Mouse (Mus musculus): ENCODE results near the gene Rpain.

Rpain gene

GRCm38 (mm10) chr11:71001167-71001566 is 31.2 kb downstream of the Rpain start:
- DNase-seq (ENCODE audit: low spot score): no peak

GRCm38 (mm10) chr11:71003611-71004315 is 33.8 kb downstream of the Rpain start:
- DNase-seq (ENCODE audit: low spot score): no peak

GRCm38 (mm10) chr11:71004316-71004773 is 34.3 kb downstream of the Rpain start, which contains the start of gene Dhx33:
TSS of gene Dhx33 (minus strand) at chr11:71004437.
- peak; percentile 95 for DNase-seq (ENCODE audit: low spot score)

GRCm38 (mm10) chr11:71005046-71005445 is 35.0 kb downstream of the Rpain start:
- DNase-seq (ENCODE audit: low spot score): no peak

GRCm38 (mm10) chr11:71007026-71007425 is 37.0 kb downstream of the Rpain start:
- no peak for DNase-seq (ENCODE audit: low spot score)

- DNase-seq (ENCODE audit: low spot score): no peak
These were observed 37.8 kb downstream of the Rpain start for GRCm38 (mm10) chr11:71007831-71008230.

GRCm38 (mm10) chr11:71008321-71008720 is 38.3 kb downstream of the Rpain start:
- no peak for DNase-seq (ENCODE audit: low spot score)

GRCm38 (mm10) chr11:71012743-71013142 is 42.7 kb downstream of the Rpain start:
- no peak for DNase-seq (ENCODE audit: low spot score)

GRCm38 (mm10) chr11:71017051-71017450 is 47.0 kb downstream of the Rpain start:
- DNase-seq (ENCODE audit: low spot score): no peak

GRCm38 (mm10) chr11:71018416-71019200 is 48.6 kb downstream of the Rpain start:
- DNase-seq (ENCODE audit: low spot score): no peak

GRCm38 (mm10) chr11:71019201-71020068 is 49.4 kb downstream of the Rpain start, which contains the start of the genes Mis12 and Derl2:
TSS of gene Mis12 (plus strand) at chr11:71019611.
TSS of gene Derl2 (minus strand) at chr11:71019841.
- peak; percentile 99 for DNase-seq (ENCODE audit: low spot score)
